Mouse (Mus musculus): ENCODE results near the gene Abcc12.

GRCm38 (mm10) chr8:86449870-86450515, 130.5 kb downstream of the Abcc12 start:
- TF ChIP-seq CTCF (IDR thresholded peaks at IDR 0.05; ENCODE audit: borderline replicate concordance, insufficient read depth, low read length) (no peak), POLR2A (IDR thresholded peaks at IDR 0.05; ENCODE audit: low read depth, low read length) (0 out of 2 replicates have a peak, but pooled peaks have one; percentile 8)
